Mouse (Mus musculus) gastrocnemius, postnatal 36 days (tissue): ENCODE measurements around the gene Prkd3. TPM values are rescaled to one million over a fixed set of nuclear protein-coding genes. Genes with fewer than 3 reads are reported as not detected.

Source experiments
- DNase-seq, 2 experiments: peaks; one replicate each; pipeline ENCODE4 v3.0.0; 2022
- intact Hi-C: fragments of 180-260 bp; cut with DNase I; formaldehyde crosslinking; loops from one replicate; pipeline ENCODE4 v1.15.1; 2025
- long read RNA-seq, 2 experiments: library from polyadenylated mRNA; stranded (forward); transcript quantifications; one replicate each; pipeline ENCODE4 v2.0.0; 2021
- total RNA-seq, 2 experiments: library from RNA; stranded (reverse); gene quantifications; 2 replicates each; pipeline ENCODE4 v1.2.3; 2021

Prkd3 gene
- total RNA-seq, result 1 to 10 TPM; 7.2 to 8.7 TPM
- long read RNA-seq, experiment 1, partial matches to known transcripts, result 2 of 11 reads
- long read RNA-seq, experiment 1, other reads (novel, unspliced or antisense), result 9 of 11 reads
- long read RNA-seq, experiment 2, partial matches to known transcripts, result 2 of 10 reads
- long read RNA-seq, experiment 2, other reads (novel, unspliced or antisense), result 8 of 10 reads

- intact Hi-C loops, result no loop called here
- DNase-seq, result peak; percentile 46 to 65
These were observed at the start of gene Prkd3 for GRCm38 (mm10) chr17:79020208-79020983. Prkd3 (minus strand) TSS chr17:79020816.

- intact Hi-C loops, result no loop called here
- no peak for DNase-seq
These were observed 49.3 kb upstream of the Prkd3 start for GRCm38 (mm10) chr17:79069766-79070480.

DNA sequence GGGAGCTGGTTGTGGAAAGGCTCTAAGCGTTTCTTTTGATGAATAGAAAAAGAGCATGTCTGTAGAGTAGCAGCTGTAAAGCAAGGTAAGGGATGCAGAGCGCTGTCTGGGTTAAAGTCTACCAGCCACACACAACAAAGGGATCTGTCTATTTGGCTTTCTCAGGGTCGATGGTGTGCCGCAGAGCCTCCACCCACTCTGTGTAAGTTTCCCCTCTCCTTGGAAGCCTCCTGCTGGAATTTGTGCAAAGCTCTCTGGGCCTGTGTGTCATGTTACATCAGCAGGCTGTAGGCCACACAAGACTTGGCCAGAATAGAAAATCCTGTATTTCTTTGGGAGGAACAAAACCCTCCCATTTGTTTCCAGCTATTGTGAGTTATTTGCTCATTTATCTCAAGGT is 48.4 kb upstream of the Prkd3 start:
- intact Hi-C loops, result no loop called here
- DNase-seq, result no peak

DNA sequence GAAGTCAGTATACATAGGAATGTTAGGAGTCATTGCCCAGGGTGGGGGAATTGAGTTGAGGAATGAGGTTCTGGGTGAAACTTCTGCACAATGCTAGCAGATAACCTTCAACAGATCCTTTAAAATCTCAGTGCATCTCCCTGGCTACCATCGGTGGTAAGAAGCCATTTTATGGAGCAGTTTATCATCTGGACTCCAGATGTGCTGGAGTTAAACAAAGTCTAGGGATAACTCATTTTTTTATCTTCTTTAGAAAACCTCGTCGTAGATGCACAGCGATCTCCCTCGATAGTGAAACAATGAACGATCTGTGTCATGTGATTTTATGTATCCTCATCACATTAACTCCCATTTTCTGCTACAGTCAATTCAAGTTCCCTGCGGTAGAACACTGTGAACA is 48.0 kb upstream of the Prkd3 start:
- intact Hi-C loops, result no loop called here
- no peak for DNase-seq

DNA sequence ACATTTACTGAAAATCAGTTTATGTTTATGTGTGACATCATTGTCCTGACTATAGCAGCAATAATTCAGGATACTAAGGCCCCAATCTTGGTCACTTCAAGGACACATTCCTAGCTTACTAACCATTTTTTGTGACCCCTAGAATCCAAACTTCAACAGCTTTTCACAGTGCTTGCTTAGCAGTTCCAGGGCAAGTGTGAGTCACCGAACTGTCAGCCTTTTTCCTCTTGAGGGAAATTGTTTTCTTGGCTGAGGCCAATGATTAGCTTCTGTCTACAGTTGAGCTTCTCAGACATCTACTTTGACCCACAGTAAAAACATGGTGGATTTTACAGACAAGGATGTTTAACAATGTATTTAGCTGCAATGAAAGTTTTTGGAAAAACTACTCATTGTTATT is 43.6 kb upstream of the Prkd3 start:
- intact Hi-C loops, result no loop called here
- no peak for DNase-seq

- DNase-seq, result no peak
- intact Hi-C loops, result no loop called here
These were observed 39.6 kb upstream of the Prkd3 start for GRCm38 (mm10) chr17:79060221-79060620.

DNA sequence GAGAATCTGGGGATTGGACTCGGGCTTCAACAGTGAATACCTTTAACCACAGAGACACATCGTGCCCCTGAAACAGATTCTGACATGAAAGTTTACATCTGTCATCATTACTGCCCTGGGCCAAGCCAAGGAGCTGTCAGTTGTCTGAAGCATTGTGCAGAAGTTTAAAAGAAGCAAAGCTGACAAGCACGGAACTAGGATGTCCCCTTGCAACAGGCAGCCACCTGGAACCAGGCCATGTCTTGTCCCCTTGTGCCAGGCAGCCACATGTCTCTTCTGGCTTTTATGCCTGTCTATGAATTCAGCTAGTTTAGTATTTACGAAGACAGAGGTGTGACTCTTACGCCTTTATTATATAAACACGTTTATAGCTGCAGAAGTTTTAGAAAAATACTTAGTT is 37.7 kb upstream of the Prkd3 start:
- intact Hi-C loops, result no loop called here
- DNase-seq, result no peak

DNA sequence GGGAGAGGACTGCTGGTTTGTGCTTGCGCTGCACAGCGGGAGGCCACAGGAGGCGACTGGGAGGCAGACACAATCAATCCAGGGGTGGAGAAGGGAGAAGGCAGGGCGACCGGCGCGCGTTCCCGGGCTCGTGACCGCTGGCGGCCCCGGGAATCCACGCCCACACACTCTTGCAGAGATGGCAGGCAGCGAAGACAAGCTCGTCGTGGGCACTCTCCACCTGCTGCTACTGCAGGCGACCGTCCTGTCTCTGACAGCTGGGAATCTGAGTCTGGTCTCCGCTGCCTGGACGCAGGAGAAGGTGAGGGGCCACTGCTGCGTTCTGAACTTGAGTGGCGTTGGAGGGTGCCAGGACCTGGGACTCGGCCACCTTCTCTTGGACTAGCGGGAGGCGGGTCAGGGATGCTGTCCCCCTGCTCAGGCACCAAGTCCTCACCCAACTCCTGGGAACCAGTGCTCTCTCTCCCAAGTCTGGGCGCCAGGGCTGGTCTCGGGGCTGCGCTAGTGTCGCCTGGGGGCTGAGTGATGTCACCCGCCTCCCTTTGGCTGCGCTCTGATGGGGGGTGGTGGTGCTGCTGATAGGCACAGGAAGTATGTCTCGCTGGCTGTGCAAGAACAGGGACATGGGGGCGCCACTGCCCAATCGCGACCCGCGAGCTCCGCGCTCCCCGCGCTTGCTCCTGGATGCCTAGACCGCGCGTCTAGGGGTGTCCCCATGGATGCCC is 31.6 kb upstream of the Prkd3 start:
- intact Hi-C loops, result no loop called here
- DNase-seq, result peak; percentile 37 to 53

DNA sequence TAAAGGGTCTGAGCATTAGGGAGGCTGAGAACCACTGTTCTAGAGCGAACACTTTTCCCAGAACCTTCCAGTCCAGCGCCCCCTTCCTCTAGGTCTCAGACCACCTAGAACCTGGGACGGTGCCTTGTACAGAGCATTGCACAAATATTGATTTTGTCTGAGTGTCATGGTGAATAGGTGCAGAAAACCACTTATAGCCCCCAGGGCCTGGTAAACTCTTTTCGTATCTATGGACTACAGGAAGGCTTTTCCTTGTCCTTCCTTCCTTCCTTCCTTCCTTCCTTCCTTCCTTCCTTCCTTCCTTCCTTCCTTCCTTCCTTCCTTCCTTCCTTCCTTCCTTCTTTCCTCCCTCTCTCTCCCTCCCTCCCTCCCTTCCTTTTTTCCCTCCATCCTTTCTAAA is 31.0 kb upstream of the Prkd3 start, which contains the start of gene Qpct:
Gene Qpct (plus strand): TSS at position 301 of the 400 bp plus-strand sequence.
- intact Hi-C loops, result no loop called here

GRCm38 (mm10) chr17:79043705-79044104 is 23.1 kb upstream of the Prkd3 start:
- intact Hi-C loops, result no loop called here

More for the DNA sequence above, 31.0 kb upstream of the Prkd3 start, which contains the start of gene Qpct:
- no peak for DNase-seq

GRCm38 (mm10) chr17:79039660-79040059 is 19.0 kb upstream of the Prkd3 start:
- intact Hi-C loops, result no loop called here
- DNase-seq, result no peak

More at GRCm38 (mm10) chr17:79043705-79044104, 23.1 kb upstream of the Prkd3 start:
- DNase-seq, result no peak

DNA sequence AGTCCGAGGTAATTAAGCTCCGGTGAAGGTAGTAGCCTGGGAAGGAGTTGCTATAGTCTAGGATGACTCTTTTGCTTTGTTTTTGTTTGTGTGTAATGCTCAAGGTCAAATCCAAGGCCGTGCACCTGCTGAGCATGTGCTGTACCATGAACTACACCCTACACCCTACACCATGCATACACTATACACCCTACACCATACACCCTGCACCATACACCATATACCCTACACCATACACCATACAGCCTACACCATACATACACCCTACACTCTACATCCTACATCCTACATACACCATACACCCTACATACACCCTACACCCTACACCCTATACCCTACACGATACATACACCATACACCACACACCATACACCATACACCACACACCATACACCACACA is 12.2 kb upstream of the Prkd3 start:
- DNase-seq, result no peak
- intact Hi-C loops, result no loop called here

- DNase-seq, result no peak
- intact Hi-C loops, result no loop called here
These were observed 11.0 kb upstream of the Prkd3 start for GRCm38 (mm10) chr17:79031569-79031968.

GRCm38 (mm10) chr17:79029226-79029625 is 8.6 kb upstream of the Prkd3 start:
- intact Hi-C loops, result no loop called here
- DNase-seq, result no peak

- no peak for DNase-seq
- intact Hi-C loops, result no loop called here
These were observed 3.9 kb upstream of the Prkd3 start for GRCm38 (mm10) chr17:79024544-79024943.

GRCm38 (mm10) chr17:79022746-79023145 is 2.1 kb upstream of the Prkd3 start:
- intact Hi-C loops, result no loop called here
- no peak for DNase-seq

- intact Hi-C loops, result no loop called here
- no peak for DNase-seq
These were observed 344 bp upstream of the Prkd3 start for GRCm38 (mm10) chr17:79020984-79021335.

- no peak for DNase-seq
- intact Hi-C loops, result no loop called here
These were observed 849 bp downstream of the Prkd3 start for GRCm38 (mm10) chr17:79019726-79020207.

- DNase-seq, result no peak
- intact Hi-C loops, result no loop called here
These were observed 2.2 kb downstream of the Prkd3 start for GRCm38 (mm10) chr17:79018422-79018821.

DNA sequence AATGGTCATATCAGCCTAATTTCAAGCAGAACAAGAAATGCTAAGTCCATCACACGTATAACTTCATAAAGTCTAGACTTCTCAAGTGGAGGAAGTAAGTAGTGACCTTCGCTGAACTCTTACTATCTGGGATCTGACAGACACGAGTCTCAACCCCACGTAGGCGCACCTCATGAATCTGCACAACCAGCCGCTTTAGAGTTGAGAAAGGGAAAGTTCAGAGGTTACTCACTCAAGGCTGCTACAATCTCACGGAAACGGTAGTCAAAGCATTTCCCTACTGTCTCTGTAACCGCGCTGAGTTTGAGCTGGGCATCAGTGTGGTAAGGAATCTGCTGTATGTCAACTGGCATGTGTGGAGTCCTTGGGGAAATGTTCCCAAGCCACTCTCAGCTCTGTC is 4.8 kb downstream of the Prkd3 start:
- intact Hi-C loops, result no loop called here
- DNase-seq, result no peak
